Mouse (Mus musculus) adrenal gland, postnatal 25 days (tissue): ENCODE data around the gene Utp14a. TPM values are rescaled to one million over a fixed set of nuclear protein-coding genes. Genes with fewer than 3 reads are reported as not detected.
A peak's percentile ranks its signal among the peaks of the same experiment; 100 is the strongest.

ENCODE experiments used
- DNase-seq: peaks from one replicate; pipeline ENCODE4 v3.0.0; 2021; ENCODE audit warnings: mixed read lengths
- total RNA-seq: library from RNA; stranded (reverse); gene quantifications from 2 replicates; pipeline ENCODE4 v1.2.3, GENCODE M21; 2021

Utp14a gene
- total RNA-seq, 1 experiment from 2014 or later = 15.8 TPM

DNA sequence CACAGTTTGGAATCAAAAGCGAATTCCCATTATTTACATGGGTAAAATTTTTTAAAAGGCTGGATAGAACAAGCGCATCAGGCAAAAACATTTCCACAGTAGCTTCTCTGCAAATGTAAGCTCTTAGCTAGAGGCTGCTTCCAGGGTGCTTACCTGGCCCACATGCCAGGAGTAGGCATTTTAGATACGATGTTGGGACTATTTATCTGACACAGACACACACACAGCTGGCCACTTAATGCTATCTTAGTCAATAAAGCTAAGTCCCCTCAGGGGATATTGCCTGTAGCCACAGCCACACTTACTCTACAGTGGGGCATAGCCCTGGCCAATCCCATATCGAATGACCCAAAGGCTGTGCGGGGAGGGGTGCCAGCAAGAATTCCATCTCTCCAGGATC lies 55.1 kb downstream of the Utp14a start:
- no peak for DNase-seq

DNA sequence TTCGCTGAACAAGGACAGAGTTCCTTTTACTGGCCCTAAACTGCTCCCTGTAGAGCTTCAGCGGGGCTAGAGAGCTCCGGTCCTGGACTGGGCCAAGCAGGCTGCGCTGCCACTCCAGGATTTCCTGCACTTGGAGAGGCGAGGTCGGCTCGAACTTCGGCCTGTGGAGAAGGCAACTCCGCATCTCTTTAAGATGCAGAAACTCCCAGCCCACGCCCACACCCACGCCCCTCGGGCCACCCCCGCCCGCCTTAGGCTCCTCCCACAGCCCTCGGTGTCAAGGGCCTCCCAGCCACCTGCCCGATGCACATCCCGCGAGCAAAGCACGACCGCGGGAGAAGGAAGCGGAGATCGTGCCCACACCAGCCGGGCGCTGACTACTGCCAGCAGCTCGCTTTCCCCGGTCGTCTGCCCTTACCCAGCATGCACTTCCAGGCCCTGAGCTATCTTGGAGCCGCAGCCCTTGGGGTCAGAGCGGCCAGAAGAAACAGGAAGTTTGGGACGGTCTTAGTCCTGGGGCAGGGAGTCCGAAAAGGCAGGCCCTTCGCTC lies 57.9 kb downstream of the Utp14a start:
- peak; percentile 85 for DNase-seq

DNA sequence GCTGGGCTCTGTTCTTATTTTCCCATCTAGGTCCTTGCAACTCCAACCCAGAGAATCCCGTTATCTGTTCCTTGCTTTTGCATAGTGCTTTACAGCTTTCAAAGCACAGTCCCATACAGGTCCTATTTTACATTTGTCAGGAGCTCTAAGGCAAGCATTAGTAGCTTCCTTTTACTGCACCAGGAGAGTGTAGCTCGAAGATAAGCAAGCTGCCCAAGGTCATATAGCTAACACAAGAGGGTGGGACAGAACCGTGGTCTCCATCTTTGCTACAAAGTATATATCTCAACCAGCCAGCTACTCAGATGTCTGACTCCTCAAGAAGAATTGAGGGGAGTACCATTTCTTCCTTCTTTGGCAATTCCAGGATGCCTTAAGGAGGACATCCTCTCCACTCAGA lies 60.8 kb downstream of the Utp14a start:
- no peak for DNase-seq

DNA sequence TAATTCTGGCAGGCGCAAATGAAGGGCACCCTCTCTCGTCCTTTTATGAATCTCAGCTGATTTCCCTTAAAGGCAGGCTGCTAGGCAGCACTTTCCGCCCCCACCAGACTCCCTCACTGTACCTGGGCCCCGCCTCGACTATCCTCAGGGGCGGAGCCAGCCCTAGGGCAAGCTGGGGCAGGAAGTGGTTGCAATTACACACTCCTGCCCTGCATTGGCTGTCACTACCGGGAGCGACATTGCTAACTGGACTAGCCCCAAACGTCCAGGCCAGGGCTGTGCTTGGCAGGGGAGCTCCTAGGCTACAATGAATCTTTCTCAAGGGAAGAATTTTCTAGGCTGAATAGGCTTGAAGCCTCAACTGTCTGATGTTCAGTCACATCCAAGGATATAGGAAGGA lies 61.5 kb downstream of the Utp14a start:
- no peak for DNase-seq

Other genes starting within 250 kb of the Utp14a start
- 2.6 and 2.7 TPM in 2 replicates for gene Apln, start 222.0 kb upstream of the Utp14a start, total RNA-seq
- gene Xpnpep2, start 148.1 kb upstream of the Utp14a start, total RNA-seq = 0.76 and 1.3 TPM in 2 replicates
- gene Sash3, start 110.4 kb upstream of the Utp14a start, total RNA-seq = 0.43 and 0.82 TPM in 2 replicates
- 18.4 and 22.2 TPM in 2 replicates for gene Zdhhc9, start 48.0 kb upstream of the Utp14a start, total RNA-seq
- 14.1 and 16.9 TPM in 2 replicates for gene Bcorl1, start 84.5 kb downstream of the Utp14a start, total RNA-seq
- 25.6 and 27.2 TPM in 2 replicates for gene Elf4, start 206.3 kb downstream of the Utp14a start, total RNA-seq